ENCODE assay signal across 8 mouse cellular contexts in genomic region chr10:116582738-116583137, GRCm38 (mm10). TPM values are rescaled to one million over a fixed set of nuclear protein-coding genes. Genes with fewer than 3 reads are reported as not detected.
DNase-seq lines count a peak whose midpoint lies in the region; ATAC-seq and TF ChIP-seq lines count a peak whose summit lies in the region.

No protein-coding gene starts in this region.

- no peak for DNase-seq in left cerebral cortex, adult 2 months (ENCODE audit: extremely low spot score in 1 of 2, low spot score in 2 of 2)
- DNase-seq in left cerebral cortex, postnatal 4 days, result no peak
- peak; percentile 26 for DNase-seq in embryo, embryonic 9.5 days (ENCODE audit: extremely low spot score)
- DNase-seq in heart, postnatal 4 days, result peak; percentile 13
- no peak for DNase-seq in limb, embryonic 14.5 days (ENCODE audit: low spot score)
- DNase-seq in midbrain, embryonic 14.5 days, result peak; percentile 23
- DNase-seq in thymus, adult 18-20 months, result peak; percentile 36 to 63
- DNase-seq in ovary, postnatal 14 days (ENCODE audit: low spot score), result no peak

- peaks cover 4% of the 10 kb centered on the region for H3K4me1 ChIP-seq in limb, embryonic 14.5 days (ENCODE audit: control insufficient read depth, insufficient read depth, low read length)
- peaks cover 21% of the 10 kb centered on the region for H3K4me1 ChIP-seq in midbrain, embryonic 14.5 days (ENCODE audit: control insufficient read depth, insufficient read depth, low read length)

- H3K9me3 ChIP-seq in limb, embryonic 14.5 days (ENCODE audit: control insufficient read depth, low read length), result no peaks in the 10 kb centered on the region
- H3K9me3 ChIP-seq in midbrain, embryonic 14.5 days (ENCODE audit: control insufficient read depth, low read length), result no peaks in the 10 kb centered on the region

- 30% methylated on average over 6 of the region's 6 CpGs for WGBS in limb, embryonic 14.5 days
- 30% methylated on average over 6 of the region's 6 CpGs for WGBS in midbrain, embryonic 14.5 days

- 0 out of 2 replicates have a peak, but pooled peaks cover 8% of the 10 kb centered on the region for H3K36me3 ChIP-seq in limb, embryonic 14.5 days (ENCODE audit: control insufficient read depth, insufficient read depth, low read length)
- H3K36me3 ChIP-seq in midbrain, embryonic 14.5 days (ENCODE audit: control insufficient read depth, insufficient read depth, low read length), result peaks cover 10% of the 10 kb centered on the region

- peak overlapping the region; percentile 65 for H3K4me2 ChIP-seq in limb, embryonic 14.5 days (replicated peaks; ENCODE audit: low read depth, low read length, severe bottlenecking)
- H3K4me2 ChIP-seq in midbrain, embryonic 14.5 days (ENCODE audit: low read length), result peak overlapping the region; percentile 81

- TF ChIP-seq CTCF in left cerebral cortex, adult 2 months (IDR thresholded peaks at IDR 0.05), result no peak

- TF ChIP-seq POLR2A in limb, embryonic 14.5 days (IDR thresholded peaks at IDR 0.05; ENCODE audit: borderline replicate concordance, extremely low read depth, insufficient read depth, insufficient read length), result no peak

- intact Hi-C loops in left cerebral cortex, adult 2 months (cut with DNase I), result loop anchor here (5.0 kb wide), 3 partner anchors 95 to 265 kb away; no protein-coding TSS in a partner anchor
- intact Hi-C loops in left cerebral cortex, postnatal 4 days (cut with DNase I), result no loop called here

- peak overlapping the region; percentile 97; the same call in 1 of the 2 replicates for H3K27ac ChIP-seq in left cerebral cortex, adult 2 months
- no peak overlapping the region for H3K27ac ChIP-seq in limb, embryonic 14.5 days (replicated peaks; ENCODE audit: low read depth, low read length)
- no peak overlapping the region for H3K27ac ChIP-seq in midbrain, embryonic 14.5 days (replicated peaks; ENCODE audit: low read depth, low read length)

- no peak for ATAC-seq in limb, embryonic 14.5 days (ENCODE audit: low FRiP score, low read depth)
- no peak for ATAC-seq in midbrain, embryonic 14.5 days (ENCODE audit: low FRiP score, low TSS enrichment)

- peak overlapping the region; percentile 76 for H3K4me3 ChIP-seq in left cerebral cortex, adult 2 months
- peak overlapping the region; percentile 93 for H3K4me3 ChIP-seq in limb, embryonic 14.5 days (replicated peaks; ENCODE audit: low read length)
- peak overlapping the region; percentile 92 for H3K4me3 ChIP-seq in midbrain, embryonic 14.5 days (replicated peaks; ENCODE audit: low read depth, low read length)

- H3K27me3 ChIP-seq in limb, embryonic 14.5 days (ENCODE audit: control insufficient read depth, insufficient read depth, low read length), result no peaks in the 10 kb centered on the region
- no peaks in the 10 kb centered on the region for H3K27me3 ChIP-seq in midbrain, embryonic 14.5 days (ENCODE audit: control insufficient read depth, insufficient read depth, low read length)

- H3K9ac ChIP-seq in limb, embryonic 14.5 days (ENCODE audit: low read depth, low read length, severe bottlenecking), result no peak overlapping the region
- no peak overlapping the region for H3K9ac ChIP-seq in midbrain, embryonic 14.5 days (replicated peaks; ENCODE audit: low read length)

RNA-seq across cellular contexts. Expression of gene Cnot2, which starts 1.4 kb away (rescaled TPM):
- 10 to 100 TPM; 68.3 to 76.9 TPM for total RNA-seq in left cerebral cortex, adult 2 months (2021)
- total RNA-seq in left cerebral cortex, postnatal 4 days (2021), result 10 to 100 TPM; 79.8 to 88.3 TPM
- 10 to 100 TPM; 60.3 to 66.9 TPM for total RNA-seq in heart, postnatal 4 days (2021)
- polyA plus RNA-seq in limb, embryonic 14.5 days (2012; rRNA removed), result 98.8 and 101 TPM in 2 replicates
- 112 and 116 TPM in 2 replicates for polyA plus RNA-seq in limb, embryonic 14.5 days (2014; fragmentation: Nextera tagmentation; extraction: Ambion mirVana)
- 92.7 and 122 TPM in 2 replicates for polyA plus RNA-seq in midbrain, embryonic 14.5 days (2014; fragmentation: Nextera tagmentation; extraction: Ambion mirVana)

Comparison
In these comparisons a context has a peak if more than half of its experiments do, and no peak if none do; other contexts are left out.
1. DNase-seq: peak in embryo, embryonic 9.5 days (single experiment), heart, postnatal 4 days (single experiment), midbrain, embryonic 14.5 days (single experiment) and thymus, adult 18-20 months (2 of 2); none in left cerebral cortex, adult 2 months (0 of 2), left cerebral cortex, postnatal 4 days (single experiment), limb, embryonic 14.5 days (single experiment) and ovary, postnatal 14 days (single experiment).
2. Peak in every context shown above with its lines, with median percentiles within 50 percentile points of each other: H3K4me3 ChIP-seq.